Mouse (Mus musculus): Measurements from ENCODE around the gene Prrx1. TPM values are rescaled to one million over a fixed set of nuclear protein-coding genes. Genes with fewer than 3 reads are reported as not detected.

Prrx1 gene
- total RNA-seq, 2 experiments from 2014 or later, result 6.3 to 7.0 TPM

Other genes starting within 250 kb of the Prrx1 start
- not detected for gene Mroh9, start 228.0 kb downstream of the Prrx1 start, total RNA-seq (2021)
- gene Gorab, start 90.0 kb upstream of the Prrx1 start, total RNA-seq (2021), result 10 to 100 TPM; 10.8 to 10.9 TPM